Mouse (Mus musculus): ENCODE measurements at regions not wholly inside any gene's neighbourhood (a gene's known extent, or its start where the extent isn't known, plus 50 kb on each side); places are given as distances from the start of the nearest gene placed in this dataset.
"Not testable (repeated sequence)": the region's sequence is repeated elsewhere in the genome, so short reads cannot be mapped to it uniquely, and the experiment has no call there.

- Histone ChIP-seq H3K4me3 (ENCODE audit: low read depth, low read length) (no peak overlapping the region), H3K9me3 (replicated peaks; ENCODE audit: control insufficient read depth, low read length) (peaks cover 4% of the 10 kb centered on the region; the same call in 1 of the 2 replicates), H3K4me1 (ENCODE audit: control insufficient read depth, insufficient read depth, low read length) (no peaks in the 10 kb centered on the region), H3K9ac (ENCODE audit: low read depth, low read length) (no peak overlapping the region), H3K27me3 (ENCODE audit: control insufficient read depth, insufficient read depth, low read length) (no peaks in the 10 kb centered on the region), H3K4me2 (no peak overlapping the region), H3K36me3 (ENCODE audit: control insufficient read depth, insufficient read depth, low read length) (no peaks in the 10 kb centered on the region), H3K27ac (ENCODE audit: low read depth, low read length) (no peak overlapping the region)
- ATAC-seq (replicated peaks; ENCODE audit: insufficient number of reproducible peaks, low FRiP score, low TSS enrichment): no peak
- WGBS (ENCODE audit: insufficient replicate concordance): 62% methylated on average over 4 of the region's 4 CpGs
Observed at GRCm38 (mm10) chr1:35202551-35202950, 352.8 kb downstream of the Plekhb2 start.

DNA sequence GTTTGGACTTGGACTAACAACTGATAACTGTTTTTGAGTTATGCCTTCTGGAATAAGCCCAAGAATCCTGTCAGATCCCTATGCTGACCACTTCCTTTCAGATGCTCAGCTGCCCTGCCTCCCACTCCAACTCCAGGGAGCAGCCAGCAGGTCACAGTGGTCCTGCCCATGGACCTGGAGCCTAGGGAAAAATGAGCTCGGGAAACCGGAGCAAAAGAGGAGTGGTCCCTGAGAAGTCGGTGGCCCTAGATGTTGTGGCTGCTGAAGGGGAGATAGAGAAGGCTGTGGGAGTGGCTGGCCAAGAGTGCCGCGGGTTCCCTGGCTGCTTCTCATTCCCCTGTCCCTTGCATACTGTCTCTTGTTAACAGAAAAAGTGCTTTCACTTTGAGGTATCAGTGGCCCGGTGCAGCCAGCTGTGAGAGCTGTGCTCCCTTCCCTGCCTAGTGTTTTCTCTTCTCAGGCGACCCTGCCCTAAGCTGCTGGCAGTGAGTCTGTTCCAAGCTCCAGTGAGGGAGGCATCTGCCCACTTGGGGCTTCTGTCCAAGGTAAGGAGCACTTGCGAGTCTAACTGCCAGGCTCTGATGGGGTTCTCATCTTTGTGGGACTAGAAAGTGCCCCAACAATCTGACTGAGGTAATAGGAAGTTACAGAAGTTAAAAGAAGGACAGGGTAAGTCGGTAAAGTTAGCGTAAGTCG lies 357.2 kb downstream of the Plekhb2 start:
- Histone ChIP-seq H3K4me1 (ENCODE audit: control insufficient read depth, insufficient read depth, low read length) (no peaks in the 10 kb centered on the region), H3K4me2 (no peak overlapping the region), H3K9ac (ENCODE audit: low read depth, low read length) (no peak overlapping the region), H3K27ac (ENCODE audit: low read depth, low read length) (no peak overlapping the region), H3K27me3 (ENCODE audit: control insufficient read depth, insufficient read depth, low read length) (no peaks in the 10 kb centered on the region), H3K9me3 (replicated peaks; ENCODE audit: control insufficient read depth, low read length) (peaks cover 4% of the 10 kb centered on the region; the same call in 1 of the 2 replicates), H3K36me3 (ENCODE audit: control insufficient read depth, insufficient read depth, low read length) (no peaks in the 10 kb centered on the region), H3K4me3 (ENCODE audit: low read depth, low read length) (no peak overlapping the region)
- WGBS (ENCODE audit: insufficient replicate concordance): 67% methylated on average over 11 of the region's 11 CpGs
- no peak for ATAC-seq (replicated peaks; ENCODE audit: insufficient number of reproducible peaks, low FRiP score, low TSS enrichment)

GRCm38 (mm10) chr1:35212111-35212891 lies 362.5 kb downstream of the Plekhb2 start:
- ATAC-seq (replicated peaks; ENCODE audit: insufficient number of reproducible peaks, low FRiP score, low TSS enrichment): no peak
- no peak overlapping the region for H3K4me2 ChIP-seq
- 81% methylated on average over 13 of the region's 13 CpGs for WGBS (ENCODE audit: insufficient replicate concordance)
- no peak overlapping the region for H3K27ac ChIP-seq (ENCODE audit: low read depth, low read length)
- no peaks in the 10 kb centered on the region for H3K36me3 ChIP-seq (ENCODE audit: control insufficient read depth, insufficient read depth, low read length)
- H3K4me1 ChIP-seq (ENCODE audit: control insufficient read depth, insufficient read depth, low read length): no peaks in the 10 kb centered on the region
- H3K9ac ChIP-seq (ENCODE audit: low read depth, low read length): no peak overlapping the region
- no peaks in the 10 kb centered on the region for H3K27me3 ChIP-seq (ENCODE audit: control insufficient read depth, insufficient read depth, low read length)
- H3K4me3 ChIP-seq (ENCODE audit: low read depth, low read length): no peak overlapping the region
- H3K9me3 ChIP-seq (replicated peaks; ENCODE audit: control insufficient read depth, low read length): no peaks in the 10 kb centered on the region

DNA sequence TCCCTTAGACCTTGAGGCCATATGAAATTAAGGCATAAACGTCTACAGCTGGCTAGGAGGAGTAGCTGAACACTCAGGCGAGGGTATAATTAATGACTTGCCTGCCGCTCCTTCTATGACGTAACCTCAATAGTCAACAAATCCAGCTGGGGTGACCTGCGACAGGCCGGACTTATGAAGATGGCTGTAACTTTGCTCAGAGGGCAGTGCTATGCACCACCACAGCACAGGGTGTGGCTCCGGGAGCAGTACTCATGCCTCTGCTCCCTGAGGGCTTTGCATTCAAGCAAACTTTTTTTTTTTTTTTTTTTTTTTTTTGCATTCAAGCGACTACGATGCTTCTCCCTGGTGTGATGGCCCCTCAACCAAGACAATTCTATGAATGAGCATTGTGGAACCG lies 364.1 kb downstream of the Plekhb2 start:
- H3K4me2 ChIP-seq: no peak overlapping the region
- H3K4me3 ChIP-seq (ENCODE audit: low read depth, low read length): no peak overlapping the region
- H3K9me3 ChIP-seq (replicated peaks; ENCODE audit: control insufficient read depth, low read length): no peaks in the 10 kb centered on the region
- 89% methylated on average over 10 of the region's 10 CpGs for WGBS (ENCODE audit: insufficient replicate concordance)
- no peak for ATAC-seq (replicated peaks; ENCODE audit: insufficient number of reproducible peaks, low FRiP score, low TSS enrichment)
- H3K4me1 ChIP-seq (ENCODE audit: control insufficient read depth, insufficient read depth, low read length): no peaks in the 10 kb centered on the region
- H3K27ac ChIP-seq (ENCODE audit: low read depth, low read length): no peak overlapping the region
- no peak overlapping the region for H3K9ac ChIP-seq (ENCODE audit: low read depth, low read length)
- no peaks in the 10 kb centered on the region for H3K27me3 ChIP-seq (ENCODE audit: control insufficient read depth, insufficient read depth, low read length)
- H3K36me3 ChIP-seq (ENCODE audit: control insufficient read depth, insufficient read depth, low read length): no peaks in the 10 kb centered on the region

DNA sequence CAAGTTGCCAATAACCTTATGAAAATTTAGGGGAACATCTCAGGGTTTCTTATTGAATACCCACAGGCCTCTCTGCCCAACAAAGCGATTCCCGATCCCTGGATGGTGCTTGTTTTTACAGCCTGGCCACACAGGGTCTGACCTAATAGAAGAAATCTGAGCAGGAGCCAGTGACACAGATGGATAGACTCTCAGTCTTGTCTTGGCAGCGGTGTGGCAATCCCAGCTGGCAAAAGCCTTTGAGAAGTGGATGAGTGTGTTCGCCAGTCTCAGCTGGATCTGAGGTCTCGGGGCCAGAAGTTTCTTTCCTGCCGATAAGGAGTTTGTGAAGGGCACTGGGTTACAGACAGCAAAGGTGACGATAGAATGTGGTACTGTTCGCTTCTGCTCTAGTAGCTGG lies 366.6 kb downstream of the Plekhb2 start:
- H3K4me2 ChIP-seq: no peak overlapping the region
- H3K27ac ChIP-seq (ENCODE audit: low read depth, low read length): no peak overlapping the region
- H3K9me3 ChIP-seq (replicated peaks; ENCODE audit: control insufficient read depth, low read length): no peaks in the 10 kb centered on the region
- H3K9ac ChIP-seq (ENCODE audit: low read depth, low read length): no peak overlapping the region
- ATAC-seq (replicated peaks; ENCODE audit: insufficient number of reproducible peaks, low FRiP score, low TSS enrichment): no peak
- no peaks in the 10 kb centered on the region for H3K36me3 ChIP-seq (ENCODE audit: control insufficient read depth, insufficient read depth, low read length)
- H3K4me3 ChIP-seq (ENCODE audit: low read depth, low read length): no peak overlapping the region
- 79% methylated on average over 8 of the region's 8 CpGs for WGBS (ENCODE audit: insufficient replicate concordance)
- no peaks in the 10 kb centered on the region for H3K27me3 ChIP-seq (ENCODE audit: control insufficient read depth, insufficient read depth, low read length)
- no peaks in the 10 kb centered on the region for H3K4me1 ChIP-seq (ENCODE audit: control insufficient read depth, insufficient read depth, low read length)

GRCm38 (mm10) chr1:35220215-35220614 lies 370.4 kb downstream of the Plekhb2 start:
- H3K4me2 ChIP-seq; H3K27me3 ChIP-seq (ENCODE audit: control insufficient read depth, insufficient read depth, low read length); H3K36me3 ChIP-seq (ENCODE audit: control insufficient read depth, insufficient read depth, low read length); H3K4me3 ChIP-seq (ENCODE audit: low read depth, low read length); H3K9ac ChIP-seq (ENCODE audit: low read depth, low read length); H3K9me3 ChIP-seq (replicated peaks; ENCODE audit: control insufficient read depth, low read length); H3K4me1 ChIP-seq (ENCODE audit: control insufficient read depth, insufficient read depth, low read length); H3K27ac ChIP-seq (ENCODE audit: low read depth, low read length); ATAC-seq (replicated peaks; ENCODE audit: insufficient number of reproducible peaks, low FRiP score, low TSS enrichment): not testable (repeated sequence)
- 85% methylated on average over 6 of the region's 6 CpGs for WGBS (ENCODE audit: insufficient replicate concordance)

DNA sequence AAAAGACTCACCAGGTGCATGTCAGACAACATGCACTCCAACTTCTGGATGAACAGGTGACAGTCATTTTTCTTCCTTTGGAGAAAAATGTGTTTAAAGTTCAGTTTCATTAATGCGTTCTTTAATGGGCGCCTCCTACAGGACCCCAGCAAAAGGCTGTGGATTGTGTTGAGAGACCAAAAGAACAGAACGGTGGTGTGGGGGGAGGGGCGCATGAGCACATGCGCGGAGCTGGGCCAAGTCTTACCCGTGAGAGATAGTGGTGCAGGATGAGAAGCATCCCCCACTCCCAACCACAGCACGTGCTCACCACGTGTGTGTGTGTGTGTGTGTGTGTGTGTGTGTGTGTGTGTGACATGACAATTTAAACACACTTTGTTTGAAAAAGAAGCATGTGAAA lies 371.0 kb downstream of the Plekhb2 start:
- Histone ChIP-seq H3K4me3 (ENCODE audit: low read depth, low read length) (no peak overlapping the region), H3K9me3 (replicated peaks; ENCODE audit: control insufficient read depth, low read length) (no peaks in the 10 kb centered on the region), H3K27ac (ENCODE audit: low read depth, low read length) (no peak overlapping the region), H3K27me3 (ENCODE audit: control insufficient read depth, insufficient read depth, low read length) (no peaks in the 10 kb centered on the region), H3K9ac (ENCODE audit: low read depth, low read length) (no peak overlapping the region), H3K36me3 (ENCODE audit: control insufficient read depth, insufficient read depth, low read length) (no peaks in the 10 kb centered on the region), H3K4me1 (ENCODE audit: control insufficient read depth, insufficient read depth, low read length) (no peaks in the 10 kb centered on the region), H3K4me2 (no peak overlapping the region)
- ATAC-seq (replicated peaks; ENCODE audit: insufficient number of reproducible peaks, low FRiP score, low TSS enrichment): no peak
- 72% methylated on average over 9 of the region's 9 CpGs for WGBS (ENCODE audit: insufficient replicate concordance)

GRCm38 (mm10) chr1:35232592-35232991 lies 382.8 kb downstream of the Plekhb2 start:
- H3K9ac ChIP-seq (ENCODE audit: low read depth, low read length): no peak overlapping the region
- no peaks in the 10 kb centered on the region for H3K9me3 ChIP-seq (replicated peaks; ENCODE audit: control insufficient read depth, low read length)
- H3K4me1 ChIP-seq (ENCODE audit: control insufficient read depth, insufficient read depth, low read length): no peaks in the 10 kb centered on the region
- no peaks in the 10 kb centered on the region for H3K27me3 ChIP-seq (ENCODE audit: control insufficient read depth, insufficient read depth, low read length)
- no peaks in the 10 kb centered on the region for H3K36me3 ChIP-seq (ENCODE audit: control insufficient read depth, insufficient read depth, low read length)
- ATAC-seq (replicated peaks; ENCODE audit: insufficient number of reproducible peaks, low FRiP score, low TSS enrichment): no peak
- H3K4me3 ChIP-seq (ENCODE audit: low read depth, low read length): no peak overlapping the region
- H3K4me2 ChIP-seq: no peak overlapping the region
- no peak overlapping the region for H3K27ac ChIP-seq (ENCODE audit: low read depth, low read length)
- 49% methylated on average over 2 of the region's 2 CpGs for WGBS (ENCODE audit: insufficient replicate concordance)

DNA sequence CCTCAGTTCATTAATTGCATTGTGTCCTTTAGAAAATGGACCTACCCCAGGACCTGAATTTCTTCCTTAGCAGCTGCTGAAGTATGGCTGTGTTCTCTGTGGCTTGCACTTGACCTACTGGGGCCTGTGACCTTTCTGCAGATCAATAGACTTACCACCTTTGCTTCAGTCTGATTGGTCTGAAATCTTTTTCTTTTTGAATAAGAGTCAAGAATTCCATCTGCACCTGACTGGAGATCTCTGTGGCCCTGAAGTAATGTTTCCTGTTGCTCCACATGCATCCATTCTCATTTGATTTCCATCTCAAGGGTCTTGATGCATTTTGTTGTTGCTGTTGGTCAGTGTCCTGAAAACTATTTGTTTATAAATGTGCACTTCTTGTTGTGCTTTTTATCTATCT lies 388.4 kb downstream of the Plekhb2 start:
- ATAC-seq (replicated peaks; ENCODE audit: insufficient number of reproducible peaks, low FRiP score, low TSS enrichment): no peak
- H3K9ac ChIP-seq (ENCODE audit: low read depth, low read length): no peak overlapping the region
- H3K27me3 ChIP-seq (ENCODE audit: control insufficient read depth, insufficient read depth, low read length): no peaks in the 10 kb centered on the region
- no peak overlapping the region for H3K4me3 ChIP-seq (ENCODE audit: low read depth, low read length)
- H3K36me3 ChIP-seq (ENCODE audit: control insufficient read depth, insufficient read depth, low read length): no peaks in the 10 kb centered on the region
- no peaks in the 10 kb centered on the region for H3K4me1 ChIP-seq (ENCODE audit: control insufficient read depth, insufficient read depth, low read length)
- no peak overlapping the region for H3K27ac ChIP-seq (ENCODE audit: low read depth, low read length)
- no peaks in the 10 kb centered on the region for H3K9me3 ChIP-seq (replicated peaks; ENCODE audit: control insufficient read depth, low read length)
- H3K4me2 ChIP-seq: no peak overlapping the region
